Mouse (Mus musculus) frontal cortex, postnatal 25 days (tissue): Measurements from ENCODE around the gene Lrrc3b.

Experiments used
- DNase-seq, 2 experiments: peaks; one replicate each; pipeline ENCODE4 v3.0.0; 2022; ENCODE audit warnings: low spot score in 2 of 2

The Lrrc3b gene

GRCm38 (mm10) chr14:15331370-15331769 is 107.4 kb downstream of the Lrrc3b start:
- no peak for DNase-seq

- no peak for DNase-seq
These were observed 108.6 kb downstream of the Lrrc3b start for GRCm38 (mm10) chr14:15330155-15330554.

GRCm38 (mm10) chr14:15325872-15326271 is 112.9 kb downstream of the Lrrc3b start:
- no peak for DNase-seq

- no peak for DNase-seq
These were observed 116.2 kb downstream of the Lrrc3b start for GRCm38 (mm10) chr14:15322441-15323123.

GRCm38 (mm10) chr14:15319399-15319915 is 119.3 kb downstream of the Lrrc3b start:
- DNase-seq: no peak

- DNase-seq: no peak
These were observed 130.2 kb downstream of the Lrrc3b start for GRCm38 (mm10) chr14:15308576-15308975.
